Mouse (Mus musculus): ENCODE results near the gene Asb4. TPM values are rescaled to one million over a fixed set of nuclear protein-coding genes. Genes with fewer than 3 reads are reported as not detected.

Asb4 gene
- polyA plus RNA-seq, 1 experiment from 2014 or later, result 23.0 TPM

GRCm38 (mm10) chr6:5401394-5401793 lies 18.2 kb downstream of the Asb4 start:
- H3K27ac ChIP-seq, result no peak overlapping the region
- H3K9me3 ChIP-seq, result no peaks in the 10 kb centered on the region
- H3K4me1 ChIP-seq, result peaks cover 58% of the 10 kb centered on the region
- no peaks in the 10 kb centered on the region for H3K36me3 ChIP-seq (replicated peaks)
- no peaks in the 10 kb centered on the region; the same call in none of the 2 replicates for H3K27me3 ChIP-seq (ENCODE audit: poor library complexity, severe bottlenecking)
- peak; percentile 70 for DNase-seq (ENCODE audit: extremely low spot score, low spot score)
- no peak overlapping the region for H3K4me3 ChIP-seq
- 6% methylated on average over 3 of the region's 3 CpGs for WGBS

- Histone ChIP-seq H3K36me3 (replicated peaks) (no peaks in the 10 kb centered on the region), H3K27me3 (ENCODE audit: poor library complexity, severe bottlenecking) (no peaks in the 10 kb centered on the region; the same call in 1 of the 2 replicates), H3K27ac (peak overlapping the region; percentile 86), H3K4me1 (peaks cover 70% of the 10 kb centered on the region), H3K4me3 (peak overlapping the region; percentile 36; the same call in 1 of the 2 replicates), H3K9me3 (no peaks in the 10 kb centered on the region)
- WGBS, result 18% methylated on average over 18 of the region's 18 CpGs
- peak; percentile 70 for DNase-seq (ENCODE audit: extremely low spot score, low spot score)
Observed at GRCm38 (mm10) chr6:5403095-5403815, 20.1 kb downstream of the Asb4 start.

GRCm38 (mm10) chr6:5404016-5404415 lies 20.8 kb downstream of the Asb4 start:
- Histone ChIP-seq H3K4me3 (peak overlapping the region; percentile 36; the same call in 1 of the 2 replicates), H3K4me1 (peaks cover 77% of the 10 kb centered on the region), H3K36me3 (replicated peaks) (no peaks in the 10 kb centered on the region), H3K27ac (peak overlapping the region; percentile 86), H3K9me3 (no peaks in the 10 kb centered on the region), H3K27me3 (ENCODE audit: poor library complexity, severe bottlenecking) (no peaks in the 10 kb centered on the region; the same call in 1 of the 2 replicates)
- DNase-seq (ENCODE audit: extremely low spot score, low spot score), result peak; percentile 30
- 63% methylated on average over 6 of the region's 6 CpGs for WGBS

GRCm38 (mm10) chr6:5408451-5409177 lies 25.4 kb downstream of the Asb4 start:
- H3K4me1 ChIP-seq, result peaks cover 89% of the 10 kb centered on the region
- H3K27me3 ChIP-seq (ENCODE audit: poor library complexity, severe bottlenecking), result no peaks in the 10 kb centered on the region
- no peak overlapping the region for H3K4me3 ChIP-seq
- peak overlapping the region; percentile 81 for H3K27ac ChIP-seq
- H3K9me3 ChIP-seq, result no peaks in the 10 kb centered on the region
- peak; percentile 71 for DNase-seq (ENCODE audit: extremely low spot score, low spot score)
- no peaks in the 10 kb centered on the region for H3K36me3 ChIP-seq (replicated peaks)
- WGBS, result 30% methylated on average over 8 of the region's 8 CpGs

- no peak for DNase-seq (ENCODE audit: extremely low spot score, low spot score)
- H3K27ac ChIP-seq, result peak overlapping the region; percentile 81
- 61% methylated on average over 4 of the region's 4 CpGs for WGBS
Observed at GRCm38 (mm10) chr6:5409676-5410075, 26.5 kb downstream of the Asb4 start.

GRCm38 (mm10) chr6:5410697-5411391 lies 27.7 kb downstream of the Asb4 start:
- DNase-seq (ENCODE audit: extremely low spot score, low spot score), result peak; percentile 56
- H3K9me3 ChIP-seq, result no peaks in the 10 kb centered on the region
- H3K4me1 ChIP-seq, result peaks cover 68% of the 10 kb centered on the region
- 56% methylated on average over 6 of the region's 6 CpGs for WGBS
- no peaks in the 10 kb centered on the region for H3K36me3 ChIP-seq (replicated peaks)
- no peak overlapping the region for H3K4me3 ChIP-seq
- peak overlapping the region; percentile 81 for H3K27ac ChIP-seq
- no peaks in the 10 kb centered on the region for H3K27me3 ChIP-seq (ENCODE audit: poor library complexity, severe bottlenecking)

More at GRCm38 (mm10) chr6:5409676-5410075, 26.5 kb downstream of the Asb4 start:
- H3K27me3 ChIP-seq (ENCODE audit: poor library complexity, severe bottlenecking), result no peaks in the 10 kb centered on the region
- no peaks in the 10 kb centered on the region for H3K36me3 ChIP-seq (replicated peaks)
- no peak overlapping the region for H3K4me3 ChIP-seq
- H3K4me1 ChIP-seq, result peaks cover 80% of the 10 kb centered on the region
- H3K9me3 ChIP-seq, result no peaks in the 10 kb centered on the region

GRCm38 (mm10) chr6:5413282-5413681 lies 30.1 kb downstream of the Asb4 start:
- DNase-seq (ENCODE audit: extremely low spot score, low spot score), result no peak
- Histone ChIP-seq H3K27me3 (ENCODE audit: poor library complexity, severe bottlenecking) (no peaks in the 10 kb centered on the region), H3K27ac (peak overlapping the region; percentile 56; the same call in 1 of the 2 replicates), H3K9me3 (no peaks in the 10 kb centered on the region), H3K4me1 (peaks cover 44% of the 10 kb centered on the region), H3K36me3 (replicated peaks) (no peaks in the 10 kb centered on the region), H3K4me3 (no peak overlapping the region)
- WGBS, result 66% methylated on average over 8 of the region's 8 CpGs

- Histone ChIP-seq H3K4me1 (peaks cover 4% of the 10 kb centered on the region; the same call in 1 of the 2 replicates), H3K27me3 (ENCODE audit: poor library complexity, severe bottlenecking) (no peaks in the 10 kb centered on the region), H3K36me3 (replicated peaks) (peaks cover 4% of the 10 kb centered on the region), H3K4me3 (no peak overlapping the region), H3K9me3 (no peaks in the 10 kb centered on the region), H3K27ac (no peak overlapping the region)
- no peak for DNase-seq (ENCODE audit: extremely low spot score, low spot score)
- WGBS, result 92% methylated on average over 2 of the region's 2 CpGs
Observed at GRCm38 (mm10) chr6:5421442-5421841, 38.3 kb downstream of the Asb4 start.

GRCm38 (mm10) chr6:5422386-5422785 lies 39.2 kb downstream of the Asb4 start:
- Histone ChIP-seq H3K27ac (no peak overlapping the region), H3K4me1 (peaks cover 4% of the 10 kb centered on the region; the same call in 1 of the 2 replicates), H3K27me3 (ENCODE audit: poor library complexity, severe bottlenecking) (no peaks in the 10 kb centered on the region), H3K36me3 (replicated peaks) (peaks cover 4% of the 10 kb centered on the region), H3K9me3 (no peaks in the 10 kb centered on the region), H3K4me3 (no peak overlapping the region)
- DNase-seq (ENCODE audit: extremely low spot score, low spot score), result no peak
- 95% methylated on average over 3 of the region's 3 CpGs for WGBS

- no peaks in the 10 kb centered on the region for H3K27me3 ChIP-seq (ENCODE audit: poor library complexity, severe bottlenecking)
- H3K27ac ChIP-seq, result no peak overlapping the region
- H3K4me1 ChIP-seq, result peaks cover 4% of the 10 kb centered on the region; the same call in 1 of the 2 replicates
- H3K36me3 ChIP-seq (replicated peaks), result peaks cover 4% of the 10 kb centered on the region
- DNase-seq (ENCODE audit: extremely low spot score, low spot score), result no peak
- 86% methylated on average over 15 of the region's 15 CpGs for WGBS
- no peak overlapping the region for H3K4me3 ChIP-seq
- no peaks in the 10 kb centered on the region for H3K9me3 ChIP-seq
Observed at GRCm38 (mm10) chr6:5423594-5423993, 40.4 kb downstream of the Asb4 start.

GRCm38 (mm10) chr6:5427033-5427432 lies 43.8 kb downstream of the Asb4 start:
- H3K36me3 ChIP-seq (replicated peaks), result peaks cover 4% of the 10 kb centered on the region
- H3K9me3 ChIP-seq, result no peaks in the 10 kb centered on the region
- DNase-seq (ENCODE audit: extremely low spot score, low spot score), result no peak
- H3K4me3 ChIP-seq, result no peak overlapping the region
- H3K27ac ChIP-seq, result no peak overlapping the region
- H3K27me3 ChIP-seq (ENCODE audit: poor library complexity, severe bottlenecking), result no peaks in the 10 kb centered on the region
- WGBS, result 83% methylated on average over 2 of the region's 2 CpGs
- H3K4me1 ChIP-seq, result peaks cover 4% of the 10 kb centered on the region; the same call in 1 of the 2 replicates

GRCm38 (mm10) chr6:5429562-5429961 lies 46.4 kb downstream of the Asb4 start:
- no peaks in the 10 kb centered on the region for H3K4me1 ChIP-seq
- 92% methylated on average over 4 of the region's 4 CpGs for WGBS

More at GRCm38 (mm10) chr6:5429562-5429961, 46.4 kb downstream of the Asb4 start:
- H3K27me3 ChIP-seq (ENCODE audit: poor library complexity, severe bottlenecking), result no peaks in the 10 kb centered on the region
- H3K9me3 ChIP-seq, result no peaks in the 10 kb centered on the region
- H3K27ac ChIP-seq, result no peak overlapping the region
- no peak overlapping the region for H3K4me3 ChIP-seq
- no peak for DNase-seq (ENCODE audit: extremely low spot score, low spot score)
- no peaks in the 10 kb centered on the region for H3K36me3 ChIP-seq (replicated peaks)

Data from forebrain, embryonic 10.5 days (tissue).